Mouse (Mus musculus): Measurements from ENCODE around the gene Hnrnpdl. TPM values are rescaled to one million over a fixed set of nuclear protein-coding genes. Genes with fewer than 3 reads are reported as not detected.

Gene Hnrnpdl
- total and polyA plus RNA-seq, 3 experiments = 153 to 239 TPM; not detected in 1

GRCm38 (mm10) chr5:100005431-100005830 lies 34.0 kb downstream of the Hnrnpdl start (continued):
- peak; percentile 77; the same call in 1 of the 2 replicates for TF ChIP-seq MYC (IDR thresholded peaks at IDR 0.05; ENCODE audit: low read depth, low read length)
- peak; percentile 85 for TF ChIP-seq MAX (IDR thresholded peaks at IDR 0.05; ENCODE audit: low read length)
- TF ChIP-seq MXI1 (IDR thresholded peaks at IDR 0.05; ENCODE audit: low read depth, low read length) = peak; percentile 91

- H3K79me2 ChIP-seq (ENCODE audit: control insufficient read depth, insufficient read depth, low read length, poor library complexity) = no peaks in the 10 kb centered on the region
- H3K4me3 ChIP-seq (ENCODE audit: control insufficient read depth in 1 of 2, insufficient read depth in 1 of 2, low read depth in 2 of 2, low read length in 2 of 2) = no peak overlapping the region
- H3K9me3 ChIP-seq (replicated peaks; ENCODE audit: insufficient read depth, low read length) = no peaks in the 10 kb centered on the region
- DNase-seq (ENCODE audit: low read depth, low spot score) = peak; percentile 79
- H3K27me3 ChIP-seq (ENCODE audit: control insufficient read depth in 1 of 2, insufficient read depth in 2 of 2, low read length in 2 of 2) = no peaks in the 10 kb centered on the region
- H3K36me3 ChIP-seq (ENCODE audit: control insufficient read depth in 1 of 2, insufficient read depth in 2 of 2, low read length in 2 of 2) = peaks cover 0 to 24% of the 10 kb centered on the region in 2 experiments; a peak in 2 of 4 replicates
- no peak for TF ChIP-seq ZC3H11A (IDR thresholded peaks at IDR 0.05; ENCODE audit: low read depth, low read length)
- TF ChIP-seq ZNF384 (IDR thresholded peaks at IDR 0.05; ENCODE audit: low read depth, low read length) = no peak
- TF ChIP-seq POLR2AphosphoS2 (IDR thresholded peaks at IDR 0.05; ENCODE audit: low read length) = no peak
- no peak for TF ChIP-seq MAZ (IDR thresholded peaks at IDR 0.05; ENCODE audit: low read depth, low read length)
- peak; percentile 60 for TF ChIP-seq ETS1 (IDR thresholded peaks at IDR 0.05; ENCODE audit: low read depth, low read length)
- TF ChIP-seq SIN3A (IDR thresholded peaks at IDR 0.05; ENCODE audit: low read length) = no peak
- TF ChIP-seq USF1 (IDR thresholded peaks at IDR 0.05; ENCODE audit: low read depth, low read length) = no peak
- no peak for TF ChIP-seq MAX (IDR thresholded peaks at IDR 0.05; ENCODE audit: low read length)
- no peak for TF ChIP-seq MXI1 (IDR thresholded peaks at IDR 0.05; ENCODE audit: low read depth, low read length)
- TF ChIP-seq USF2 (IDR thresholded peaks at IDR 0.05; ENCODE audit: borderline replicate concordance in 1 of 2, insufficient read depth in 1 of 2, low read depth in 1 of 2, low read length in 2 of 2) = no peak
- TF ChIP-seq BHLHE40 (IDR thresholded peaks at IDR 0.05; ENCODE audit: borderline replicate concordance, low read depth, low read length) = no peak
- TF ChIP-seq UBTF (IDR thresholded peaks at IDR 0.05; ENCODE audit: borderline replicate concordance, insufficient read depth, low read depth, low read length) = no peak
- TF ChIP-seq TBP (IDR thresholded peaks at IDR 0.05; ENCODE audit: low read depth, low read length) = no peak
- peak; percentile 65 for TF ChIP-seq TCF12 (IDR thresholded peaks at IDR 0.05; ENCODE audit: low read depth, low read length)
- TF ChIP-seq NELFE (IDR thresholded peaks at IDR 0.05; ENCODE audit: low read depth, low read length) = no peak
- peak; percentile 65 for TF ChIP-seq RCOR1 (IDR thresholded peaks at IDR 0.05; ENCODE audit: low read depth, low read length)
- no peak for TF ChIP-seq KAT2A (conservative IDR thresholded peaks at IDR 0.05; ENCODE audit: low read depth, low read length)
- TF ChIP-seq CHD1 (IDR thresholded peaks at IDR 0.05; ENCODE audit: low read depth, low read length) = no peak
- no peak; the same call in 1 of the 2 replicates for TF ChIP-seq MEF2A (IDR thresholded peaks at IDR 0.05; ENCODE audit: extremely low read depth, insufficient replicate concordance, low read depth, low read length, poor library complexity, severe bottlenecking)
- no peak for TF ChIP-seq MAFK (IDR thresholded peaks at IDR 0.05; ENCODE audit: borderline replicate concordance, low read depth, low read length)
- 0 out of 2 replicates have a peak, but pooled peaks have one; percentile 25 for TF ChIP-seq GATA1 (IDR thresholded peaks at IDR 0.05; ENCODE audit: low read depth, low read length)
- no peak for TF ChIP-seq TAL1 (IDR thresholded peaks at IDR 0.05; ENCODE audit: low read length)
- no peak for TF ChIP-seq CHD2 (IDR thresholded peaks at IDR 0.05; ENCODE audit: low read length)
- no peak for TF ChIP-seq POLR2AphosphoS5 (IDR thresholded peaks at IDR 0.05; ENCODE audit: borderline replicate concordance, low read depth, low read length)
- TF ChIP-seq ZMIZ1 (IDR thresholded peaks at IDR 0.05; ENCODE audit: low read depth, low read length) = no peak
- TF ChIP-seq GABPA (IDR thresholded peaks at IDR 0.05; ENCODE audit: low read depth, low read length) = no peak
- TF ChIP-seq CTCF (IDR thresholded peaks at IDR 0.05 in 2 of 3, conservative IDR thresholded peaks at IDR 0.05 in 1 of 3; ENCODE audit: control insufficient read depth in 1 of 3, insufficient read depth in 1 of 3, low read depth in 2 of 3, low read length in 3 of 3, poor library complexity in 1 of 3, severe bottlenecking in 1 of 3) = no peak
- no peak for TF ChIP-seq SMC3 (IDR thresholded peaks at IDR 0.05; ENCODE audit: low read depth, low read length)
- TF ChIP-seq HCFC1 (IDR thresholded peaks at IDR 0.05; ENCODE audit: low read depth, low read length) = no peak
- no peak for TF ChIP-seq JUND (IDR thresholded peaks at IDR 0.05; ENCODE audit: low read depth, low read length)
- no peak for TF ChIP-seq MYC (IDR thresholded peaks at IDR 0.05; ENCODE audit: low read depth, low read length)
- no peak for TF ChIP-seq RAD21 (IDR thresholded peaks at IDR 0.05; ENCODE audit: low read depth, low read length)
- TF ChIP-seq EP300 (IDR thresholded peaks at IDR 0.05; ENCODE audit: low read depth in 1 of 2, low read length in 2 of 2) = peak; percentile 48 to 70; a peak in 3 of 4 replicates
- TF ChIP-seq NRF1 (IDR thresholded peaks at IDR 0.05; ENCODE audit: insufficient read depth, low read depth, low read length, poor library complexity, severe bottlenecking) = no peak
- H3K4me1 ChIP-seq (ENCODE audit: control insufficient read depth in 1 of 2, insufficient read depth in 2 of 2, low read length in 2 of 2) = peaks cover 14 to 37% of the 10 kb centered on the region in 2 experiments
- no peak overlapping the region for H3K9ac ChIP-seq (ENCODE audit: control insufficient read depth, low read depth, low read length, poor library complexity, severe bottlenecking)
- peak overlapping the region; percentile 27; the same call in 1 of the 2 replicates for H3K27ac ChIP-seq (ENCODE audit: control insufficient read depth, low read depth, low read length)
Observed at GRCm38 (mm10) chr5:100003895-100004294, 35.6 kb downstream of the Hnrnpdl start.
